Mouse (Mus musculus): ENCODE data around the gene Prkar1a. TPM values are rescaled to one million over a fixed set of nuclear protein-coding genes. Genes with fewer than 3 reads are reported as not detected.
"Not testable (repeated sequence)": the region's sequence is repeated elsewhere in the genome, so short reads cannot be mapped to it uniquely, and the experiment has no call there.

The Prkar1a gene
- total RNA-seq, 2 experiments from 2014 or later: 24.0 to 72.5 TPM

GRCm38 (mm10) chr11:109635871-109636395 lies 13.3 kb upstream of the Prkar1a start:
- no peak for ATAC-seq (replicated peaks; ENCODE audit: low FRiP score, poor library complexity, severe bottlenecking)

GRCm38 (mm10) chr11:109641498-109642222 lies 7.5 kb upstream of the Prkar1a start:
- no peak for ATAC-seq (replicated peaks; ENCODE audit: low FRiP score, poor library complexity, severe bottlenecking)

GRCm38 (mm10) chr11:109648510-109648909 lies 695 bp upstream of the Prkar1a start:
- no peak for ATAC-seq (replicated peaks; ENCODE audit: low FRiP score, poor library complexity, severe bottlenecking)

DNA sequence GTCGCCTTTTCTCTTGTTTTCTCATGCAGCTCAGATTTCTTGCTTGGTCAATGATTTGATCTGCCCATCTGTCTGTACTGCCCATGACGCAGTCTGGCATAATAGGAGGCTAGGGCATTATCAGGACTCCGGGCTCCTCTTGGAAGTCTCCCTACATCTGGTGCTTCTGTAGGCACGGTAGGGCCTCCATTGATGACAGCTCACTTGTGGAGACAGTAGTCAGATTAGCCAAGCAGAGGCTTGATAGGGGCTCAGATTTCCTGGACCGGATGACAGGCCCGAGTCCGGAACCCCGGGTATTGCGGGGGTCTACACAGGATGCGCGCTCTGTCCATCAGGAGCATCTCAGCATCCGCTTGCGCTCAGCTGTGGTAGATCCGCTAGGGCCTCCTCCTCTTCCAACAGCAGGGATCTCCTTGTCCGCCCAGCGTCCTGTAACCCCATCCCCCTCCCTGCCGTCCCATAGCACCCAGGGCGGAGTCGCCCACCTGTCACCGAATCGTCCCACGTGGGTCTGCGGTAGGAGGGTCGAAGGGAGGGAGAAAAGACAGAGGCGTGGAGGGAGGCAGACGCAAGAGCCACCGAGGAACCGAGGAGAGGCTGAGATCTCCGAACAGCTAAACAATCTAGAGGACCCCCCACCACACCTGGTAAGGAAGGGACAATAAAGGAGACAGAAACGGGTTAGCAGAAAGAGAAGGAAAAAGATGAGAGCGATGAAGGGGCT lies 933 bp downstream of the Prkar1a start:
- ATAC-seq (replicated peaks; ENCODE audit: low FRiP score, poor library complexity, severe bottlenecking): peak; percentile 22; the same call in 1 of the 2 replicates

GRCm38 (mm10) chr11:109650788-109651565 lies 1.8 kb downstream of the Prkar1a start:
- ATAC-seq (replicated peaks; ENCODE audit: low FRiP score, poor library complexity, severe bottlenecking): peak; percentile 95

DNA sequence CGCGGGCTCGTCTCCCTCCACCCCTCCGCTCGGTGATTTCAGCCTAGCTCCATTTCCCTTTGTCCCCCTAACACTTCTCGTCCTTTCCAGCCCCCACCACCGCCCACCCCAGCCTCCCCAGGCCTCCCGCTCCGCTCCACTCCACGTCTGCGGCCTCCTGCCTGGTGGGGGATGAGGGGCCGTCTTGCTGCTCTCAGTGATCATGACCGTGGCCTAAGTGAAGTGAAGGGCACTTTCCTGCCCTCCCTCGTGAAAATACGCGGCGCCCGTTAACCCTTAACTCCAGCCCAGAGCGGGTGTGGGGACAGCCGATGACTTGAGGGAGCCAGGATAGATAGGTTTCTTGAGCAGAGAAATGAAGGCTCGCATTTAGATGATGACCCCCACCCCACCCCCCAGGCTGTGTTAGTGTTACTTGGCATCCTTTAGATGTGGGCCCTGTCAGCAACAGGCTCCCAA lies 2.4 kb downstream of the Prkar1a start:
- ATAC-seq (replicated peaks; ENCODE audit: low FRiP score, poor library complexity, severe bottlenecking): 0 out of 2 replicates have a peak, but pooled peaks have one; percentile 28

DNA sequence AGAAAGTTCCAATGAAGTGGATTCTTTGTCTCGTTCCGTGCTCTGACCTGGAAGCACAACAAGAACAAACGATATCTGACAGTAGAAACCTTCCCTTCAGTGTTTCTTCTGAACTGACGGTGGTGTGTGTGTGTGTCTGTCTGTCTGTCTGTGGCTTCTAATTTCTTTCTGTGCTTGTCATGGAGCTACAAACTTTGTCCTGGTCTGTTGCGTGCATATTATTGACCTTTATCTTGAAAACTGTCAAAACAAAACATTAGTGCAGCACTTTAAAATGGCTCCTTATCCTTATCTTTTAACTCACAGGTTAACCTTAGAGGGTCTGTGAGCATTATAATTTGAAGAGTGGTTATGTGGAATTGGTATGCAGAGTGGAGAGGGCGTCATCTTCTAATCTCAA lies 3.3 kb downstream of the Prkar1a start:
- no peak for ATAC-seq (replicated peaks; ENCODE audit: low FRiP score, poor library complexity, severe bottlenecking)

DNA sequence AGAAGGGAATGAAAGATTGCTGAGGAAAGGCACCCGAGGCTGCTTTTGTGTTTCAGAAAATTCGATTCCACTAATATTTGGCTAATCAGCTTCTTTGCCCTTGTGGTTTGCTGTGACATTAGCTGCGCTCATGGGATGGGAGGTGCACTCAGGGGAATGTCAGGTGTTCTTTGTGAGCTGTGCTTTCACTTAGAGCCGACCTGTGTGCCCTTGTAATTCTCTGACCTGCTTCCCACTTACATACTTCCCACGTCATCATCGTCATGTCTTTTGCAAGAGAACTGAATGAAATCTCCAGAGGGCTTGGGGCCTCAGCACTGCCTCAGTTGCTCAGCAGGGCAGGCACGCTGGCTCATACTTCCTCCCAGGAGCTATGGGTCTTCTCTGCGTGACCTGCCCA lies 4.0 kb downstream of the Prkar1a start:
- ATAC-seq (replicated peaks; ENCODE audit: low FRiP score, poor library complexity, severe bottlenecking): no peak

- ATAC-seq (replicated peaks; ENCODE audit: low FRiP score, poor library complexity, severe bottlenecking): no peak
These were observed 5.4 kb downstream of the Prkar1a start for GRCm38 (mm10) chr11:109654581-109654980.

DNA sequence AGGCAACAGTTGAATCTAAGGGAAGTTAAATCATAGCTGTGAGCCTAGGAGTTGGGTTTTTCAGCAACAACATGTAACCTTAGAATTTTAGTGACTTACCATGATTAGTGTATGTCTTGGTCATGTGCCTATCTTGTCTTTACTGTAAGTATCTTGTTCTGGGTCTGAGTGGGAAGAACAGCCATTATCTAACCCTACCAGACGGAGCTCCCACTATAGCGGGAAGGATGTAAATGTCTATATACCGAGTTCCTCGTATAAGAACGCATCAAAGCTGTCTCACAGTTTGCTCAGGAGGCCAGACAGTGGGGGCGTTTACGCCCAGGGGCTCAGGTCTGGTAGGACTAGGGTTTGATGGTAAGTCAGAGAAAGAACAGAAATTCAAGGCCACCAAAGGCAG lies 7.0 kb downstream of the Prkar1a start:
- peak; percentile 47; the same call in 1 of the 2 replicates for ATAC-seq (replicated peaks; ENCODE audit: low FRiP score, poor library complexity, severe bottlenecking)

- ATAC-seq (replicated peaks; ENCODE audit: low FRiP score, poor library complexity, severe bottlenecking): not testable (repeated sequence)
These were observed 11.3 kb downstream of the Prkar1a start for GRCm38 (mm10) chr11:109660526-109660925.

DNA sequence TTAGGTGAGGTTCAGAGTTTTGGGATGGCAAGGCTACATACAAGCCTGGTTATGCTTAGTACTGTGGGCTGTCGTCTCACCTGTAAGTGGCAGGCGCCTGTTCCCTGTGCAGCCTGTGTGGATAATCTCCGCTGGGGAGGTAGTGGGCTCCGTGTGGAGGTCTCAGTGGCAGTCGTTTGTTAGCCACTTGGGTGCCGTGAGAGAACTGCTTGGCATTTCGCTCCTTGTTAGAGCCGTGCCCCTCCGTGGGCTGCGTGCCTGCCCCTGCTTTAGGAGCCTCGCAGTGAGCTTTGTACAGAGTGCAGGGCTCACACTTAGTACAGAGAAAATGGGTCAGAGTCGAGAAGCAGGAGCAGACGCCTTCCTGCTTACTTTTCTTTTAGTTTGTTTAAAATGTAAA lies 15.1 kb downstream of the Prkar1a start:
- no peak for ATAC-seq (replicated peaks; ENCODE audit: low FRiP score, poor library complexity, severe bottlenecking)

DNA sequence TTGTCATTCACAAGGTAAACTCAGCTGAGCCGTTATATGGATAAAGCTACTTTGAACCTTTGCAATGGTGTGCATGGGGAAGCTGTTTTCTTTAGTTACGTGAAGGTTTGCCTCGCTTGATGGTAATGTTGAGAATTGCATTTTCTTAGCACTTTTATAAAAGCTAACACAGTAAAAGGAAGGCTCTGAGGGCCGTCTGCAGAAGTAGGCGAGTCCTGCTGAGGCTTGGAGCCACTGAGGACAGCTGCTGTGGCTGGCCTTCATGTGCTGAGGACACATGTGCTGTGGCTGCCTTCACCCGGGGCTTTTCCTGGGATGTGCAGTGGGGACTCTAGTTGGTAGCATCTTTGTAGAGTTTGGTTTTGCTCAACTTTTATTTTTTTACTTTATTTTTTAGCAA lies 16.2 kb downstream of the Prkar1a start:
- no peak for ATAC-seq (replicated peaks; ENCODE audit: low FRiP score, poor library complexity, severe bottlenecking)

DNA sequence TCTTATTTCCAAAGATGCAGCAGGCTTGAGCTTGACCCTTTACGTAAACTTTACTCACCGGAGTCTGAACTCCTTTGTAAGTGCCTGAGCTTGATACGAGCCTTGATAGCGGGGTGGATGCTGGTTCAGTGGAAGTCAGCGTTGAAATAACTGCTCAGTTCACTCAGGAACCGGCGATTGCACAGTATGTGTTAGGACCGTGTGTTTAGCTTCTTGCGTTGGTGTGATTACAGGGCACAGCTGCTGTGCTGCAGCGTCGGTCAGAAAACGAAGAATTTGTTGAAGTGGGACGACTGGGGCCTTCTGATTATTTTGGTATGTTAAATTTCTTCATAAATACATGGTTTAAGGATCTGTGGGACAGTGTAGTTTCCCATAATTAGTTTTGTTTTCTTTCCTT lies 17.2 kb downstream of the Prkar1a start:
- no peak for ATAC-seq (replicated peaks; ENCODE audit: low FRiP score, poor library complexity, severe bottlenecking)

DNA sequence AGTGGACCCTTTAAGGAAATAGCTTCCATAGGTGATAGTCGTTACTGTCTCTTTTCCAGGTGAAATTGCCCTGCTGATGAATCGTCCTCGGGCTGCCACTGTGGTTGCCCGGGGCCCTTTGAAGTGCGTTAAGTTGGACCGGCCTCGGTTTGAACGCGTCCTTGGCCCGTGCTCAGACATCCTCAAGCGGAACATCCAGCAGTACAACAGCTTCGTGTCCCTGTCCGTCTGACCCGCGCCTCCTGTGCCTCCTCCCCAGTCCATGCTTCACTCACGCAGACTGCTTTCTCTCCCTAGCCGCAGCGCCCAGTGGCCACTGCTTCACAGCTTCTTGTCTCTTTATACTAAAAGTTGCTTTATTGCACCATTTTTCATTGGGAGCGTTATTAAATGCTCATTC lies 18.2 kb downstream of the Prkar1a start:
- no peak for ATAC-seq (replicated peaks; ENCODE audit: low FRiP score, poor library complexity, severe bottlenecking)

DNA sequence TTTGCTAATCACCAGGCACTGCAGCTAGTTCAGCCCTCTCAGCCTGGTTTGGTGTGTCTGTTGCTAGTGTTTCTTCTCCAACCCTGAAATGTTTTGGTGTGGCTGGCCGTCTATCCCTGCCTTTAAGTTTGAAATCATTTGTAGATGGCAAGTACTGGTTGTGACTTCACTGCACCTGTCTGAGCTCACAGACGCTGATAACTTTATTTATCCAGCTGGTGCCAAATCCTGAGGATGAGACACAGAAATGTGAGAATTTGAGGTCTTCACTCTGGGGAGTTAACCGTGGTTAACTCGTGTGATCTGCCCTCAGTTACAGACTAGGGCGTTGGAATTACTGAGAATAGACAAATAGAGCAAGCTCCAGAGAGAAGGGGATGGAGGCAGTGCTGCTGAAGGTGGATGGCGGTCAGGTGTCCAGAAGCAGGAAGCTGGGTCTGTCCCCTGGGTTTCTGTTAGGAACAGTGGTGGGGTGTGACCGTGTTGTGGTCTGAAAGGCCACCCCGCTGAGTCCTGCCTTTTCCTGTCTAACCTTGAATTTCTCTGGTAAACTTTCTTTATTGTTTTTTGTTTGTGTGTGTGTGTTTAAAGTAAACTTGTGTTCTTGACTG lies 19.0 kb downstream of the Prkar1a start:
- no peak for ATAC-seq (replicated peaks; ENCODE audit: low FRiP score, poor library complexity, severe bottlenecking)

DNA sequence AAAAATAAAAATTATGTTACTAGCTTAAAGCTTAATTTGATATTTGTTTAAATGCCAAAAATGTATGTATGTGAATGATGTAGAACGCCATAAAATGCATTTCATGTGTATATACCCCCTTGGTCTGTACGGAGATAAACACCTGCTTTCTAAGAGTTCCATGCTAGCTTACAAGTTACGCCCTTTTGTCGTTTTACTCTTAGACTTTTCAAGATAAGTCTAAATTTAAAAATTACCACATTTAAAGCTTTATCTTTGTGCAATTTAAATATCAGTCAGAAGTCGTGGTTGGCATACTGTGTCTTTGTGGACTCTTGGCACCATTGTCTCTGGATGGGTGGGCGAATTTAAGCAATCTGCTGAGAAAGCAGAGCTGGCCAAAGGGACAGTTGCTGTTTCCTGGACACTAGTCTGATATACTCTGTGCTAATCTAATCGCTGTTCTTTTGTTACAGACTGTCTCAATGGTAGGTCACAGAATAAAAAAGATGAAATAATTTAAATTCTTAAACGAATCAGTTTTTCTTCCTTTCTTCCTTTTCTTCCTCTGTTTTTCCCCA lies 20.0 kb downstream of the Prkar1a start:
- no peak for ATAC-seq (replicated peaks; ENCODE audit: low FRiP score, poor library complexity, severe bottlenecking)

DNA sequence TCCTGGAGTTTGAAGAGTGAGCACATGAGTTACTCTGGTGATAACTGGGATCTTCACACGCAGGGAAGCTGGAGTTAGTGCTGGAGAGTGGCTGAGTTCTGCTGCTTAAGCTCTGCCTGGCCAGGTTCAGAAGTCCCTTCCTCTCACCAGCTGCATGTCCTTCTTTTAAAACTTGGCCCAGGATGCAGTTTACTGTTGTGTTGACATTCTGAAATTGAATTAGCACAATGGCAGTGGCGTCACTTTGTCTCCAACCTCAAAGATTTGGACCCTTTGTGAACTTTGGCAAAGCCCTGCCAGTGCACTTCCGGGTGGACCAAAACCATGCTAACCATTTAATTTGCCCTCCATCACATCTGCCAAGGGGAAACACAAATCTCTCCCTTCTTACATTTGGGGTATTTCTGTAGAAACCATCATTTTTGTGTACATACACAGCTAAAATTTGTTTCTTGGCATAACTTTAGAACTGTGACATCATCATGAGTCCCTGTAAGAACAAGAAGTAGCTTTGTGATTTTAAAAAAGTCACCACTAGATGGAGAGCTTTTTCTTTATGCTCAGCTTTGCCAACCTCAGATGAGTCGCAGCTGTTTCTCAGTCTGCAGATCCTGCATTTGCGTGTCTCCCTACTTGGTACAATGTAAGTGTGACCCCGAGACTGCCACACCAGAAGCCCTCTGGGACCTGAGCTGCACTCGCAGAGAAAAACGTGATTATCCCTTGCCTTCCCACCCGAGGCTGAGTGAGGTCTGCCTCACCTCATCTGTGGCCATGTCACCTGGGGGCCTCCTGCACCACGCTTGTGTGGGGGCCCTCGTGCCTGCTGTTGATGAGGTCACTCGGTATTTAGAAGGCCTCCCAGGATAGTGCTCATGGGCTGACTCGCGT lies 21.1 kb downstream of the Prkar1a start:
- no peak for ATAC-seq (replicated peaks; ENCODE audit: low FRiP score, poor library complexity, severe bottlenecking)

All from erythroid progenitor cell, adult 5-6 weeks (primary cell).